Mouse (Mus musculus) spleen, adult 2 months (tissue): ENCODE data around the gene Nolc1. TPM values are rescaled to one million over a fixed set of nuclear protein-coding genes. Genes with fewer than 3 reads are reported as not detected.

Experiments
- DNase-seq, 2 experiments: peaks; one replicate each; pipeline versions ENCODE4 v3.0.0 to v3.0.0-alpha.2; 2012 to 2021; ENCODE audit warnings: low spot score in 2 of 2, low read depth in 1 of 2
- H3K27ac ChIP-seq: fragments of 200-500 bp; 2 replicates; pipeline ENCODE4 v1.5.1; 2012; ENCODE audit warnings: low read length, inconsistent platforms; ENCODE audit not compliant: insufficient read depth
- H3K27me3 ChIP-seq: fragments of 200-500 bp; 2 replicates; pipeline ENCODE4 v1.6.1; 2012; ENCODE audit warnings: mild to moderate bottlenecking, moderate library complexity, low read length, inconsistent platforms; ENCODE audit not compliant: control insufficient read depth, insufficient read depth
- H3K36me3 ChIP-seq: fragments of 200-500 bp; 2 replicates; pipeline ENCODE4 v1.6.1; 2012; ENCODE audit warnings: mild to moderate bottlenecking, low read length, inconsistent platforms; ENCODE audit not compliant: control insufficient read depth, insufficient read depth
- H3K4me1 ChIP-seq: fragments of 200-500 bp; 2 replicates; pipeline ENCODE4 v1.6.1; 2011; ENCODE audit warnings: inconsistent platforms; ENCODE audit not compliant: control insufficient read depth, insufficient read depth, insufficient read length
- H3K4me3 ChIP-seq: fragments of 200-500 bp; 2 replicates; pipeline ENCODE4 v1.5.1; 2011; ENCODE audit warnings: mild to moderate bottlenecking, inconsistent platforms; ENCODE audit not compliant: insufficient read depth, insufficient read length; ENCODE audit errors: extremely low read depth
- CTCF ChIP-seq: fragments of 200-500 bp; IDR thresholded peaks from 2 replicates; pipeline ENCODE4 v1.5.1; 2011; ENCODE audit warnings: mild to moderate bottlenecking, inconsistent platforms; ENCODE audit not compliant: insufficient read depth, insufficient read length, insufficient replicate concordance; ENCODE audit errors: extremely low read depth
- POLR2A ChIP-seq: fragments of 200-500 bp; IDR thresholded peaks from 2 replicates; pipeline ENCODE4 v1.6.1; 2011; ENCODE audit warnings: low read depth, low read length, inconsistent platforms
- WGBS: fragments of 180-500 bp; shearing (Covaris S2); methylation state at CpG from one replicate; pipeline ENCODE4 v1.1.7; 2018; 5-methylcytosine and 5-hydroxymethylcytosine counted together
- polyA plus RNA-seq: library from polyadenylated mRNA; depleted of rRNA; stranded (reverse); fragments of >200 nt; gene quantifications from 2 replicates; pipeline ENCODE4 v1.2.3, GENCODE M21; 2012

The Nolc1 gene
- polyA plus RNA-seq, 1 experiment = 10.3 TPM

- no peak overlapping the region for H3K27ac ChIP-seq
Observed at GRCm38 (mm10) chr19:46032731-46033510, 42.7 kb upstream of the Nolc1 start.

DNA sequence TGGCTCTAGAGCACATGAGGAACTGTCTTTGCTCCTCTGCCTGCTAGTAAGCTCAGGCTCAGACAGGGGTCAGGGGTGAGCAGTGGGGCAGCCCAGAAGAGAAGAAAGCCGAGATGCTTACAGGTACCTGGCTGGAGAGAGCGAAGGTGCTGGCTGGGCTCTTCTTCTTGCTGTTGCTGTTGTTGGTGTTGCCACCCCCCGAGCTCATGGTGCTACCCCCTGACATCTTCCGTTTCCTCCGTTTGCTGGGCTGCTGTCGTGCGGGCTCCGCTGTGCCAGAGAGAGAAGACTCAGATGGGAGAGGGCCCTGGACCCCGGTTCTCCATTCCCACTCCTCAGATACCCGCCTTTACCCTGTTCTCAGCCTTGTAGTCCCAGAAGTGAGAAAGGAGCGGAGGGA is 41.8 kb upstream of the Nolc1 start:
- peaks cover 42% of the 10 kb centered on the region for H3K36me3 ChIP-seq
- no peak for DNase-seq
- no peaks in the 10 kb centered on the region for H3K27me3 ChIP-seq
- WGBS = 94% methylated on average over 11 of the region's 11 CpGs
- TF ChIP-seq CTCF = no peak
- TF ChIP-seq POLR2A = no peak
- peaks cover 14% of the 10 kb centered on the region; the same call in 1 of the 2 replicates for H3K4me1 ChIP-seq
- no peak overlapping the region for H3K4me3 ChIP-seq
- no peak overlapping the region for H3K27ac ChIP-seq

More at GRCm38 (mm10) chr19:46032731-46033510, 42.7 kb upstream of the Nolc1 start:
- TF ChIP-seq POLR2A = no peak
- no peak for TF ChIP-seq CTCF
- WGBS = 94% methylated on average over 26 of the region's 26 CpGs
- no peaks in the 10 kb centered on the region for H3K27me3 ChIP-seq
- peaks cover 6% of the 10 kb centered on the region; the same call in 1 of the 2 replicates for H3K4me1 ChIP-seq
- H3K4me3 ChIP-seq = no peak overlapping the region
- H3K36me3 ChIP-seq = peaks cover 42% of the 10 kb centered on the region
- no peak for DNase-seq

- 92% methylated on average over 13 of the region's 13 CpGs for WGBS
- Histone ChIP-seq H3K4me1 (peaks cover 18% of the 10 kb centered on the region; the same call in 1 of the 2 replicates), H3K27me3 (no peaks in the 10 kb centered on the region), H3K4me3 (no peak overlapping the region), H3K27ac (no peak overlapping the region), H3K36me3 (peaks cover 42% of the 10 kb centered on the region)
- no peak for TF ChIP-seq POLR2A
- TF ChIP-seq CTCF = no peak
- DNase-seq = no peak
Observed at GRCm38 (mm10) chr19:46035971-46036370, 39.7 kb upstream of the Nolc1 start.

GRCm38 (mm10) chr19:46036477-46037242 is 39.0 kb upstream of the Nolc1 start:
- H3K4me3 ChIP-seq = no peak overlapping the region
- no peaks in the 10 kb centered on the region for H3K27me3 ChIP-seq
- no peak for DNase-seq
- H3K4me1 ChIP-seq = peaks cover 24% of the 10 kb centered on the region; the same call in 1 of the 2 replicates
- no peak overlapping the region for H3K27ac ChIP-seq
- 85% methylated on average over 13 of the region's 13 CpGs for WGBS
- H3K36me3 ChIP-seq = peaks cover 42% of the 10 kb centered on the region
- TF ChIP-seq CTCF = no peak
- TF ChIP-seq POLR2A = no peak

GRCm38 (mm10) chr19:46037243-46037924 is 38.3 kb upstream of the Nolc1 start:
- TF ChIP-seq CTCF = no peak
- TF ChIP-seq POLR2A = no peak
- WGBS = 28% methylated on average over 6 of the region's 6 CpGs
- Histone ChIP-seq H3K36me3 (peaks cover 37% of the 10 kb centered on the region), H3K4me1 (peaks cover 30% of the 10 kb centered on the region; the same call in 1 of the 2 replicates), H3K4me3 (peak overlapping the region; percentile 2; the same call in 1 of the 2 replicates), H3K27ac (peak overlapping the region; percentile 45), H3K27me3 (no peaks in the 10 kb centered on the region)
- DNase-seq = peak in 1 of 2 experiments; percentile 59
